Mouse (Mus musculus): Measurements from ENCODE around the gene Tmco4.

Tmco4 gene

DNA sequence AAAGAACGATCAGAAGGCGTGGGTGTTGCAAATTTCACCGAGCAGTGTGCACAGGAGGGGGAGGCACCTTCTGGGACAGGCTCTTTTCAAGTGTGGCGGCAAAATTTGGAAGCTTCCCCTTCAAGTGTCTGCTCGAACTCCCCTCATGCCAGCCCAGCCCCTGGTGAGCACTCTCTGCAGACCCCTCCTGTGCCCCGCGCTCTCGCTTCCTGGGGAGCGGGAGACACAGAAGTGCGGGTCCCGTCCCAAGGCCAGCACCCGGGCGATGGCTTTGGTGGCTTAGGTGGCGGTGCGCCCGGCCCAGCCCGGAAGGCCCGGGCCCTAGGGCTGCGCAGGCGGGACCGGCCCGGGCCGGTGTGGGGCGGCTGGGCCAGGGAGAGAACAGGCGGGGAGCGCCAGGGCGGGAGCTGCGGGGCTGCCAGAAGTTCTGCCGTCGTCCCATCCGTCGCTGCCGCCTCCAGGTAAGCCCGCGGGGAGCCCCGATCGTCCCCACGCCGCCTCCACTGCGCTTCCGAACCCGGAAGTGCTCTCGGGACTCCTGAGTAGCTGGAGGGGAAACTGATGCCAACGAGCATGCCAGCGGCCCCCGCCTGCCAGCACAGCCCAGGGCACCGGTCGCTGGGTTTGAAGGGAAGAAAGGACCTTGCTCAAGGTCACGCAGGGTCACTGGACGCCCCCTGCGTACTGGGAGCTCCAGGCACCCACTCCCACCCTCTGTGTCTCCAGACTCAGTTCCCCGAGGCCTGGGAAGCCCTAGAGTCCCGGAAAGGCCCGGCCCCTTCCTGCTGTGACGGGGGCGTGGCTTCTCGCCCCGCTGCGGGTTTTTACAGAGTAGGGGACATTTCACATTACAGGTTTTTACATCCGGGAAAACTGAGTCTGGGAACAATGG, at the start of gene Tmco4:
Tmco4 (plus strand) TSS at position 62 of the 892 bp plus-strand sequence.
- peak; percentile 88 for DNase-seq (ENCODE audit: low read depth, low spot score)

DNA sequence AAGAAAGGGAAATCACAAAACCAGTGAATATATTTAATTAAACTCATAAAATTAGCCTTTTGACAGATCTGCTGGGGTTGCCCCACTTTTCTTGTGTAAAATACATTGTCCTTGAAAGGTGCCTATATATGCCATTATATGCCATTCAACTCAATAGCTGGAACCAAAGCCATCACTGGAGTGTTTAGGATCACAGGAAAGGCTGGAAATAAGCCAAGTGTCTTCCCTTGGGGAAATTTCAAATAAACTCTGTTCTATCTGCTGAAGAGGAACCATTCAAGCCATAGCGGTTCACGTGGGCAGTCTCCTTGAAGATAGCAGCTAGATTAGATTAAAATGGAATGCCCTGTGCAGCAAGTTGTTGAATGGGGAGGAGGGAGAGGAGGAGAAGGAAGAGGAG, 47.1 kb upstream of the Tmco4 start:
- no peak for DNase-seq (ENCODE audit: low read depth, low spot score)

DNA sequence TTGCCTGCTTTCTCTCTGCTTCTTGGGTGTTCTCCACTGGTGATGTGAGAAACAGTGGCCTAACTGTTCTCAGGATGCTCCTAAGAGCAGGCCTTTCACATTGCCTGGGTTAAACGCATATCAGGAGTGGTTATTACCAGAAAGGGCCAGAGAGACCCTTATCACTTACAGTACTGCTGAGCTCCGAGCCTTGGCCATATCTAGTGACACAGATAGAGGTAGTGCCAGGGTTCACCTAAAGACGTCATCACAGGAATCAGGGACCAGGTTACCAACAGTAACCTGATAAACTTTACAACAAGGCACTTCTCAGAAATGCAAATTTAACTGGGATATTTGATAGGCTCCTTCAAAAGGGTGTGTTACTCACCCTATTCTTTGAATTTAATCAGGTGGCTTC, 38.8 kb upstream of the Tmco4 start:
- DNase-seq (ENCODE audit: low read depth, low spot score), result no peak

DNA sequence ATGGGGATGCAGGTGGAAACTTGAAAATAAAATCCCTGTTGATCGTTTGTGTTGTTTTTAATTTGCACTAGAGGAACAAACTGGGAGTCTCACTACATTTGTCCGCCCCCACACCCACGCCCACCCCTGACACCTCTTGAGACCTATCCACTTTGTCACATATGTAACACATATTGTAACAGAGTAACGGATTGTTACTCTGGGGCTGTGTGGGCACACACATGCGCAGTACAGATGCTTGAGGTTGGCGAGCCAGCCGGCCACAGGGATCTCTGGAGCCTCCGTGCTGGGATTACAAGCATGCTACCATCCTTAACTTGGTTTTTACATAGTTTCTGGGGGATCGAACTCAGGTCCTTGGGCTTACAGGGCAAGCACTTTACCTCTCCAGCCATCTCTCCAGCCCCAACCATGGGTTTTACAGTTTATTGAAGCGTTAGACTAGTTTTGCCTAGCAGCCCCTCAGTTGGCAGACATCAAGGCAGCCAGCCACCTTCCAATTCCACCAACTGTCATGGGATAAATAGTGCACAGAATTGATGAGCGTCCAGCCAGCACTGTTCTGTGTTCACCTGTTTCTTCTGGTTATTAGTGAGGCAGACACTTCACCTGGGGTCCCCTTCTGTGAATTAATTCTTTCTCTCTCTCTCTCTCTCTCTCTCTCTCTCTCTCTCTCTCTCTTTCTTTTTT, 38.1 kb upstream of the Tmco4 start:
- no peak for DNase-seq (ENCODE audit: low read depth, low spot score)

DNA sequence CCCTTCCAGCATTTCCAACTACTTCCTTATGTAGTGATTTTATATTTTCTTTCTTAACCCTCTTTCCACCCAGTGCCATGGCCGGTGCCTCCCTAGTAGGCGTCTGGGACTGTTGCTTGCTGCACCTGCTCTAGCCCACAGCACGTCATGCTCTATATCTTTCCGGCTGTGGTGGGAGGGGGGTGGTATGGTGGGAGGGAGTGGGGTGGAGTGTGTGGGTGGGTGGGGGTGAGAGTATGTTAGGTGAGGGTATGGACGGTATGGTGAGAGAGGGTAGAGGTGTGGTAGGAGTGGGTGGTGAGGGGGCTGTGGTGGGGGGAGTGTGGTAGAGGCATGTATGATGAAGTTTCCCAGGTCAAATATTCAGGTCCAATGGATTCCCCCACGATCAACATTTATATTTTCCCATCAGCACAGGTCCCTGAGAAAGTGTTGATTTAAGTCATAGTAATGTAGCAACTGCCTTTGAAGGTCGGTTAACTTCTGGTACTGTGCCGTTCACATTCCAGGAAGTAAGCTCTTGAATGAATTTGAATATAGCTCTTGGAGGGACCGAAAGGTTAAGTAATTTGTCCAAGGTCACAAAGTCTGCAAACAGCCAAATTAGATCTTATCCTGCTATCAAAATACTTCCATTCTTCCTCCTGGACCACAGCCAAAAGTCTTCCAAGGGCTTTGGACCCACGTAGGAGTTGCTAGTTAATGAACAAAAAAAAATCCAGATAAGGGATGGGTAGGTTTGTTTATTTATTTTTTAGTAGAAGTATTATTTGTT, 34.0 kb upstream of the Tmco4 start:
- no peak for DNase-seq (ENCODE audit: low read depth, low spot score)

DNA sequence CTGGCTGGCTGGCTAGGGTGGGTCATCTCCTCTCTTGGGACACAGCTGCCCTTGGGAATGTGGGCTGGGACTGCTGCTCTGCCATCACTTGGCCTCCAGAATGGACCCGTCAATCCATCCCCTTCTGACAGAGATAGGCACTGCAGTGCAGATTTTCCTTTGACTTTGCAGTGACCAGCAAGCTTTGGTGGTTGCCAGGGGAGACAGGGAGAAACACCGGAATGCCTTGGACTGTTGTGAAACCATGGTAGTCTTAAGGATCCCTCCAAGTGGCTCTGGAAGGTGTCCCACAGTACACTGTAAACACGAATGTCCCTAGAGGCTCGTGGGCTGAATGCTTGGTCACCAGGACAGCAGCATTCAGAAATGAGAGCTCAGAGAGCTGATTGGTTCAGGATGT, 33.2 kb upstream of the Tmco4 start:
- DNase-seq (ENCODE audit: low read depth, low spot score), result peak; percentile 20

DNA sequence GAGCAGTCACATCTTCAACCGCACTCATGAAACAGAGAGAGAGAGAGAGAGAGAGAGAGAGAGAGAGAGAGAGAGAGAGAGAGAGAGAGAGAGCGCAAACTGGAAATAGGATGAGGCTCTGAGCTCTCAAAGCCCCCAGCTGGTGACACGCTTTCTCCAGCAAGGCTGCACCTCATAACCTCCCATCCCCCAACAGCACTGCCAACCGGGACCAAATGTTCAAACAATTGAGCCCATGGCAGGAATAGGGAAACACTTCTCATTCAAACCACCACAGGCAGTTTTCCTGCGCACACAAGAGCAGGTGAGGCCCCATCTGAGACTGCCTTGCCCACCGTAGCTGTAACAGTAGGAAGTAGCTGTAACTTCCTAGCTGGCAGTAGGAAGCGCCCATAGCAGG, 31.3 kb upstream of the Tmco4 start:
- DNase-seq (ENCODE audit: low read depth, low spot score), result no peak

DNA sequence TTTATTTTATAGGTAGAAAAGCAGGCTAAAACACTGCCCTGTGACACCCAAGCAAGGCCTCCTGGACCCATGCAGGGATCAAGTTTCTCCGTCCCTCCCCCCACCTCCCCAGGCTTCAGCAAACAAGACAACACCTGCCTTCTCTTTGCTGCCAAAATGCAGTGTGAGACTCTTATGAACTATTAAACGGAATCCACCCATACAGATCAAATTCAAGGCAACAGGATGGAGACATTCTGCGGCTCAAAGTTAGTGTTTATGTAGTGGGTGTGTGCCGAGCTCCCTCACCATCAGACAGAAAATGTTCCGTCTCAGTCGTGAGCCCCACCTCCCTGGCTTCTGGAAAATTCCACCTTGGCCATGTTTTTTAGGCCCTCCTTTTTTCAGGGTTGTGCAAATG, 30.7 kb upstream of the Tmco4 start:
- DNase-seq (ENCODE audit: low read depth, low spot score), result peak; percentile 13

DNA sequence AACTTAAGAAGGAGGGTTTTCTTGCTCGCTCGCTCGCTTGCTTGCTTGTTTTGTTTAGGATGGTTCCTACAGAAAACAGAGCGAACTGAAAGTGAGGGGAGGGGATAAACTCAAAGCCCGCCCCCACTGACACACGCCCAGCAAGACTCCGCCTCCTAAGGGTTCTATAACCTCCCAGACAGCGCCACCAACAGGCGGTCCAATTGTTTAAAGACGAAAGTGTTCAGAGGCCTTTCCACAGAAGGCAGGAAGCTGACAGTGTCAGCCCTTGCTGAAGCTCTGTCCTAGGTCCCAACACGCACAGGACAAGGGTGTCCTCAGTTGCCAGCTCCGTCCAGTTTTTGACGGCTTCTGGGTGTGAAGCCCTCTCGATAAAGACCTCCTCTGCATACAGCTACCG, 29.0 kb upstream of the Tmco4 start:
- DNase-seq (ENCODE audit: low read depth, low spot score), result peak; percentile 53

DNA sequence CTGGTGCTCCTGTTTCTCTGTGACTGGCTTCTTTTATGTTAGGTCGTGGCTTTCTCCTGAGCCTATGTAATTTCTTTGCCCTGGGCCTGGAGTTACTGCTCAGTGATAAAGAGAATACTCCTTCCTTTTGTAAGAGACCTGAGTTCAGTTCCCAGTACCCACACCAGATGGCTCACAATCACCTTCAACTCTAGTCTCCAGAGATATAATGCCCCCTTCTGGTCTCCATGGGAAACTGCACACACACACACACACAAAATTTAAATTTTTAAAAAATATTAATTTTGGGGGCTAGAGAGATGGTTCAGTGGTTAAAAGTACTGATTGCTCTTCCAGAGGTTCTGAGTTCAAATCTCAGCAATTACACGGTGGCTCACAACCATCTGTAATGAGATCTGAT, 24.4 kb upstream of the Tmco4 start:
- no peak for DNase-seq (ENCODE audit: low read depth, low spot score)

DNA sequence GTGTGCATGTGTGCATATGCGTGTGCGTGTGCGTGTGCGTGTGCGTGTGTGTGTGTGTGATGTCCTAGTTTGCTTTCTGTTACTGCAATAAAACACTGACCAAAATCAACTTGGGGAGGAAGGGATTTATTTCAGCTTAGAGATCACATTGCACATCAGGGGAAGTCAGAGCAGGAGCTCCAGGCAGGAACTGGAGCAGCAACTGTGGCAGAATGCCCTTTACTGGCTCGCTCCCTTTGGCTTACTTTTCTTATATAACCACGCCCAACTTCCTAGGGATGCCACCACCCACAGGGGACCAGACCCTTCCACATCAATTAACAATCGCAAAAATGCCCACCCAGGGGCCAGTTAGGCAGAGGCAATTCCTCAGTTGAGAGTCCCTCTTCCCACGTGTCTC, 14.1 kb upstream of the Tmco4 start:
- DNase-seq (ENCODE audit: low read depth, low spot score), result no peak

DNA sequence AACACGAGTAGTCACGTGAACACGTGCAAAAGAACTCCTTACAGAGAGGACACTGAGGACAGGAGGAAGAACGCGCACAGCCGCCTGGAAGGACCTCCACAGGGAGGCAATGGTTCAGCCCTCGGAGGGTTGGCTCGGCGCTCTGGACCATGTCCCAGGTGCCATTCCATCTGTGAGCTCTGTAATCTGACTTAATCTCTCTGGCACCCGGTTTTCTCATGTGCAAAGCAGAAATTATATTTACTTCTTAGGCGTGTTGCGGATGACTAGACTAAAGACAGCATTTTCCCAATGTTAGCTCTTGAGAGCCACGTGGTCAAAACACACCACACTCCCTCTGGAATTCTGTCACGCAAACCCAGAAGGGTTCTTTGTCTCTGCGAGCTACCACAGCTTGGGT, 13.6 kb upstream of the Tmco4 start:
- no peak for DNase-seq (ENCODE audit: low read depth, low spot score)

DNA sequence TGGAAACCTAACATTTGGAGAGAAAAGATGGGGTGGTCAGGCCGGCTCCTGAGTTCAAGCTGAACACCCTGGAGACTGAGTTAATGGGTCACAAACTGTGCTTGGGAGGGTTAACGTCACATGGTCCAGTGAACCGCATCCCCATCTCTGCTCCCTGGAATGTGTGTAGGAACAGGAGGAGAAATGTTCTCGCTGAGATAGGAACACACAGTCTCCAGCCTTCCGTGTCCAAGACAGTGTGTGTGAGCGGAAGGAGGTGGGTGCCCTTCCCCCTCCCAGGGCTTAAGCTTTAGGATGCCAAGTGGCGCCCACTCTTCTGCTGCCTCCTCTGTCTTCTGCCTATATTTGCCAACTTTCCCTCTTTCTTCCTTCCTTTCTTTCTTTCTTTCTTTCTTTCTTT, 12.8 kb upstream of the Tmco4 start:
- DNase-seq (ENCODE audit: low read depth, low spot score), result no peak

DNA sequence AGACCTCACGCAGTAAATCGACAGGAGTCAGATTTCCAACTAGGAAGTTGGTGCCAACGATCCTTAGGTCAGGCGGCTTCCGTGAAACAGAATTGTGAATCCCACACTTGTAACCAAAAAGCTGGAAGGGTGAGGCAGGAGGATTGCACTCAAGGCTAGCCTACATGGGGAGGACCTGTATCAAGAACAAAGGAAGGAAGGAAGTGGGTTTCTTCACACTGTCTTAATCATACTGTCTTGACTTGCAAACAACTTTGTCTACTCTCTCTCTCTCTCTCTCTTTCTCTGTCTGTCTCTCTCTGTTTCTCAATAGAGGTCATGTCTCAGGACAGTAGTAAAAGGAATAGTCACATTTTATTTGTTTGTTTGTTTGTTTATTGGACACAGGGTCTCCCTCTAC, 10.0 kb upstream of the Tmco4 start:
- DNase-seq (ENCODE audit: low read depth, low spot score), result no peak

DNA sequence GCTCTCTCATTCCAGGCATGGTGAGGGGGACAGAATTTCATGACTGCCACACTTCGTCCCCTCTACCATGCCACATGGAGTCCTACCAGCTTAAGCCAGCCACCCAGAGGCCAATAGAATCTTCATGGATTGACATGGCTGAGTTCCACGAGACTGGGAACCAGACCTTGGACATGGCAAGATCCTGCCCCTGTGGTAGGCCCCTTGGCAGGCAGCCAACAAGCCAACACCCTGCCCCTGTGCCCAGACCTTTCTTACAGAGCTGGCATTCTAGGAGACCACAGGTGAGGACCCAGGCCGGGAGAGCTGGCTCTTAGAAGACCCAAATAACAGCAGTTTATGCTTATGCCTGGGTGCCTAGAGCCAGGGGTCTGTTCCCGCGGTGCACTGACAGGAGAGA, 6.8 kb upstream of the Tmco4 start:
- DNase-seq (ENCODE audit: low read depth, low spot score), result no peak

DNA sequence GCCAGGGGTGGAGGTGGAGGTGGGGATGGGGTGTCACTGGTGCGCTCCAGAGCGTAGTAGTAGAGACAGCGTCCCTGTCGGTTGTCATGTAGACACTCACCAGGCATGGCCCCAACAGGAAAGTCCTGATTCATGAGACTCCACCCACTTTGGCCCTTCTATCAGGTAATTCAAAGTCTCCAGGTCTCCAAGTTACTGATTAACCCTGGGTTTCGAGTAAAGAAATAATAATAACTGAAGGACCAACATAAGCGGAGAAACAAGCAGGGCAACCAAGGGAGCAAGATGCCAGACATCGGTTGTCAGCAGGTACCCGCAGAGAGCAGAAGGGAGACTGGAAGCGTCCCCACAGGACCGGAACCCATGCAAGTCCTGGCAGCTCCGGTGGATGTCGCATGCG, 5.8 kb upstream of the Tmco4 start, which contains the start of gene Rnf186:
Rnf186 (plus strand) TSS at position 247 of the 400 bp plus-strand sequence.
- DNase-seq (ENCODE audit: low read depth, low spot score), result no peak

DNA sequence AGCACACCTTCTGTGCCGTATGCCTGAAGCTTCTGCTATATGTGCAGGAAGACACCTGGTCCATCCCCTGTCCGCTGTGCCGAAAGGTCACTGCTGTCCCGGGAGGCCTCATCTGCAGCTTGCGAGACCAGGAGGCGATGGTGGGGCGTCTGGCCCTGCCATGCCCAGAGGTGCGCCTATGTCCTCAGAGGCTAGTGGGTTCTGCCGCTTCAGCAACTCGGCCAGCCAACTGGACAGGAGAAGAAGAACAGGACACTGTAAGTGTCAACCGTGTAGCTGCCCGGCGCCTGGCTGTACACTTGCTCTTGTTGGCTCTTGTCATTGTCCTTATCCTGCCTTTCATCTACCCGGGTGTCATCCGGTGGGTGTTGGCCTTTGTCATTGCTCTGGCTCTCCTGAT, 5.2 kb upstream of the Tmco4 start:
- DNase-seq (ENCODE audit: low read depth, low spot score), result no peak

DNA sequence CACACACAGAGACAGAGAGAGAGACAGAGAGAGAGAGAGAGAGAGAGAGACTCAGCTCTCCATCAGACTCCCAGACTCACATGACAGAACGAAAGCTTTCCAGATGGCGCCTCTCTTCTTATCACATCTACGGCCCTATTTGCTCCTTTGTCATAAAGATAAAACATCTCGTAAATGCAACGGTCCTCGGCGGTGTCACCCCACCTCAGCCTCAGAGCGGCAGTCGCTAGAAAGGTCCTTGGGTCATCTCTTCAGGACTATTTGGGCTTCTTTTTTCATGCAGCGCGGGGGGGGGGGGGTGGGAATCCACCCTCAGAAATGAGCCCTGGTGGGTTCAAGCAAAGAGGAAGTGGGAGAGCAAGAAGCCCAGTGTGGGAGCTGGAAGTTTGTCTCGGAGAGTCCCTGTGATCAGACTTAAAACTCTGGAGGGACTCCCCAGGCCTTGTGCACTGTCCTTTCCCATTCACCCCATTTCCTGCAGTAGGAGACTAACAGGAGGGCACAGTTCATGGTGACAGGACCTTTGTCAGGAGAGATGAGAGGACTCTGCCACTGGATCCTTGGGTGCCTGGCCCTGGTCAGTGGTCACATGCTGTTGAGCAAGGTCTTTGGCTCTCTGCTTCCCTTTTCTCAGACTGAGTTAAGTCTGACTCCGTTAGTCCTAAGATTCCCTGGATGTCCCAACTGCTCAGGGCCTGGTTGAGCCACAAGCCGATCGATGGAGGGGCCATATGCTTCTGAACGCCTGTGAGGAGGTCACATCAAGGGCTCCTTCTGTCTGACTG, 3.7 kb upstream of the Tmco4 start:
- no peak for DNase-seq (ENCODE audit: low read depth, low spot score)

DNA sequence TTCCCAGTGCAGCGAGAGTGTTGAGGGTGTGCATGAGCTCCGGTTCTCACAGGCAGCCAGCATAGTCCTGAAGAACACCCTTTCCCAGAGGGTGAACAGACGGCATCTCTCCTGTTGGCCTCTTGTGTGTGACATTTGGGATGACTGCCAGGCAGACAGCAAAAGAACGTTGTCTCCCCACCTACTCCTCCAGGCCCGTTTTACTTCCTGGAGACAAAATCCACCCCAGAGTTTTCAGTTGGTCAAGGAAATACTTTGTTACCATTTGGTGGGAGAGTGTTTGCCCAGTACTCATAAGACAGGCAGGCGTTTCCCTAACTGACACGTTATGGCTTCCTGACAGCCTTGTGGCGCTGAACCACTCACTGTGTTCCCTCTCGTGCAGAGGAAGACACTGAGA, 3.0 kb upstream of the Tmco4 start:
- DNase-seq (ENCODE audit: low read depth, low spot score), result no peak

DNA sequence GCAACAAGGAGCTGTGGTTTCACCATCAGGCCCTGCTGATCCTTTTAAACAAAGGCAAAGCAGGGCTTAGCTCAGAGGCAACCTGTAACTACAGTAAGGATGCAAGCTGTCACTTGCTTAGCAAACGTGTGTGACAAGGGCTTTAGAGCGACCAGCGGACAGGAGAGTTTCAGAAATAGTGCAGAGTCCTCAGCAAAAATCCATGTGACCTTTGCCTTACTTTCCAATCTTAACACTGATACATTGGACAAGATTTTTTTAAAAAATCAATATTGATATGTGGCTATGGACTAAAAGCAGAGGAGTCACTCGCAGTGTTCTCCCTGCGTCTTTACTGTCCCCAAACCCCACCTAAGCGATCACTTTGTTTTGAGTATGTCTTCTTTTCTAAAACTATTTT, 1.3 kb upstream of the Tmco4 start:
- DNase-seq (ENCODE audit: low read depth, low spot score), result no peak

DNA sequence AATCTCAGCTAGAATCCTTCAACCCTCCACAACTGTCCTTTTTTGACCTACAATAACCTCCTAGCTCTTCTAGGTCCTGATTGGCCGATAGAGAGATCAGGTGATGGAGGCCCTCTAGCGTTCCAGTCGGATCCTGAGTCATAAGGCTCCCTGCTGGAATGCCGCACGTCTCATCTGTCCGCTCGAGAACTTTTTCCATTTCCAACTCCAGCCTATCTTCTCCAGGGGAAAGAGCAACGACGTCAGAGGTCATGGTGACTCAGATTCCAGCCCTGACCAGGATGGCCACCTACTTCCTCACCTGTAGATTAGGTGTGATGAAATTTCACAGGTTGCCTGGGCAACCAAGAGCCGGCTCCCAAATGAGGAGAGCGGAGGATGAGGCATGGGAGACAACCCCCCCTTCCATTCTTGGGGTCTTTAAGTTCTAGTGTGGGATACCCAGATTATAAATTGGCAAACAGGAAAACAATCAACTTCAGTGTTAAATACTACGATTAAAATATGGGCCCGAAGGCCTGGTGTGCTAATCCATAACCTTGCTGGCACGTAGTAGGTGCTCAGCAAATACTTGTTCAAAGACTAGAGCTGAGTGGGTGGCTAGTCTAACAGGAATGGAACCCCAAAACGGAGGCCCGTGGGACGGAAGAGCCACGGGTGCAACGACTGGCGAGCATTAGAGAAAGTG, 405 bp upstream of the Tmco4 start:
- DNase-seq (ENCODE audit: low read depth, low spot score), result peak; percentile 97
